Mouse (Mus musculus) liver, embryonic 14.5 days (tissue): Measurements from ENCODE around the gene Ythdf2.

ENCODE experiments used
- CTCF ChIP-seq: IDR thresholded peaks from 2 replicates; pipeline ENCODE4 v1.5.1; 2016; ENCODE audit warnings: antibody characterized with exemption, low read depth, control low read depth
- EP300 ChIP-seq: IDR thresholded peaks from 2 replicates; pipeline ENCODE4 v1.6.1; 2016; ENCODE audit warnings: antibody characterized with exemption, low read depth

GRCm38 (mm10) chr4:132165691-132166090 is 46.4 kb downstream of the Ythdf2 start:
- TF ChIP-seq CTCF (no peak), EP300 (no peak)
